Mouse (Mus musculus) gastrocnemius, adult 18-20 months (tissue): ENCODE data around the gene Tarsl2. TPM values are rescaled to one million over a fixed set of nuclear protein-coding genes. Genes with fewer than 3 reads are reported as not detected.

Experiments used
- DNase-seq: peaks from one replicate; pipeline ENCODE4 v3.0.0; 2021; ENCODE audit warnings: low spot score
- total RNA-seq, 2 experiments: library from RNA; stranded (reverse); gene quantifications; 2 replicates each; pipeline ENCODE4 v1.2.3; 2021

Tarsl2 gene
- total RNA-seq, 2 experiments from 2014 or later, result 60.7 to 62.2 TPM

DNA sequence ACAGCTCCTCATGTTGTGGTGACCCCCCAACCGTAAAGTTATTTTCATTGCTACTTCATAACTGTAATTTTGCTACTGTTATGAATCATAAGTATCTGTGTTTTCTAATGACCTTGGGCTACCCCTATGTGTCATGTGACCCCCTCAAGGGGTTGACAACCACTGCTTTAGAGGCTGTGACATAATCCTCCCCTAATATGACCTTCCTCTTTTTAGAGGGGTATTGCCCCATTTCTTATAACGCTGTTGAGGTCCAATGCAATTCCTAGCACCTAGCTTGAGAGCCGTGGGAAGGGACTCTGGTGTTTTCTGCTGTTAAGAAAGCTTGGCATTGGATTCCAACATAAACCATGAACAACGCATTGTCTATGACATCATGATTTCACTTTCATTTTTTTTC lies 6.0 kb downstream of the Tarsl2 start:
- no peak for DNase-seq

DNA sequence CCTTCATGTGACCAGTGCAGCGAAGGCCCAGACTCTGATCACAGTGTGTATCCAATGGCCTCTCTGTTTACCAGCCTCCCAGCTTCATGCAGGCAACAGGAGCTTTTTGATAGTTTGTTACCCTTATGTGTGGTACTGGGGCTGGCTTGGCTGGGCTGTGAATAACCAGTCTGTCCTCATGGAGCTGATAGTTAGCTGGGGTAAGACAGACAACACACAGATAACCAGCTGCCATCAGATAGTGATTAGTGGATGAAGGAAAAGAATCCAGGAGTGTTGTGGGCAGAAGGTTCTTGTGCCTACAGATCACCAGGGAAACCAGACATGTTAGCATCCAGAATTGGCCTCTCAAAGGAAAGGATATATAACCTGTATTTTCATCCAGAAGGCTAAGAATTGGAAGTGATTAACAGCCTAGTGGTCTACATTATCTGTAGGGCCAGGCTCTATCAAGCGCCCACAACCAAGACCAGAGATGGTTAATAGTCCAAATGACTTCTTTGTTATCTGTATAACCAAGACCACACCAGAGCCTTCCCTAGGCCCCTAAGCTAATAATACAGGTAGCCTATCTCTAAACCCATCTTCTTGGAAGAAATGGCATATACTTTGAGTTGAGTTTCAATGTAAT lies 12.9 kb downstream of the Tarsl2 start:
- DNase-seq, result no peak

DNA sequence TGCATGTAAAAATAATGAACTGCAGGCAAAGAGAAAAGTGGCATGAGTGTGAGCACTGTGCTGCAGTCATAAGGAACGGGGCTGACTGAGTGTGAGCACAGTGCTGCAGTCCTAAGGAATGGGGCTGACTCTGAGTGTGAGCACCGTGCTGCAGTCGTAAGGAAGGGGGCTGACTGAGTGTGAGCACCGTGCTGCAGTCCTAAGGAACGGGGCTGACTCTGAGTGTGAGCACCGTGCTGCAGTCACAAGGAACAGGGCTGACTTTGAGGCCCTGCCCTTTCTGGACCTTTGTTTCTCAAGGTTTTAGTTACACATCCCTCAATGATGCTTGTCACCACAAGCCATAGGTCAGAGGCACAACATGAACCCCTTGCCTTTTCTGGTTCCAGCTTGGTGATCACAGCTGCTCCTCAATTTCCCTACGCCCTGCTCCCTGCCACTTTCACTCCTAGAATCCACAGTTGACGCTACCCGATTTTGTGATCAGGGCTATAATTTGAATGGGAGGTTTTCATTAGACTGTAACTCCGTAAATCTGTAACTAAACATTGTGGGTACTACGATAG lies 18.6 kb downstream of the Tarsl2 start:
- no peak for DNase-seq

DNA sequence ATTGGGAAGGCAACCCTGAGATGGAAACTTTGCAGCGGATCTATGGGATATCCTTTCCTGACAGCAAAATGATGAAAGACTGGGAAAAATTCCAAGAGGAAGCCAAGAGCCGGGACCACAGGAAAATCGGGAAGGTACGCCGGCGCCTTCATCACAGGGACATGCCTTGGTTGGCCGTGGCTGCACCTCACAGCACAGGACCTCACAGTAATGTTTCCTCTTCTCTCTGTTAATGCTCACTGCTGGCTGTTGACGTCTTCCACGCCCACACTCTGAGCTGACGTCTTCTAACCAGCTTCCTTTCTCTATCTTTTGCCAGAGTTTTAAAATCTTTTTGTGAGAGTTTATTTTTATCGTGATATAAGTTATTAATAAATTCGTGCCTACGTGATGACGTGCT lies 19.2 kb downstream of the Tarsl2 start:
- no peak for DNase-seq

DNA sequence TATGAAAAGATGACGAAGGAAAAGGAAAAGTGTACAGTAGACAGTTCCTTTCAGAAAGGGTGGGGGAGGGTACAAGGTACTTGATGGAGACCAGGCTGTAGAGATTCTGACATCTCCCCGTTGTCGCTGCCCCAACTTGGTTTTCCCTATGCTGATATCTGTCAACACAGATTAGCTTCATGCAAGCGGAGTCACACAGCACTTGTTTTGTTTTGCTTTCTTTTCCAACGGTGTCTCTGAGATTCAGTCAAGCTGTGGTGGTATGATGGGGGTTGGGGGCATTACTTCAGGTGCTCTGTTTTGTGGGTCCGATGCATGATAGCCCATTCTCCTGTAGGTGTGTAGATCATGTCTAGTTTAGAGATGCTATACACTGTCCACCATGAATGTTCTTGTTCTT lies 22.8 kb downstream of the Tarsl2 start:
- DNase-seq, result no peak

DNA sequence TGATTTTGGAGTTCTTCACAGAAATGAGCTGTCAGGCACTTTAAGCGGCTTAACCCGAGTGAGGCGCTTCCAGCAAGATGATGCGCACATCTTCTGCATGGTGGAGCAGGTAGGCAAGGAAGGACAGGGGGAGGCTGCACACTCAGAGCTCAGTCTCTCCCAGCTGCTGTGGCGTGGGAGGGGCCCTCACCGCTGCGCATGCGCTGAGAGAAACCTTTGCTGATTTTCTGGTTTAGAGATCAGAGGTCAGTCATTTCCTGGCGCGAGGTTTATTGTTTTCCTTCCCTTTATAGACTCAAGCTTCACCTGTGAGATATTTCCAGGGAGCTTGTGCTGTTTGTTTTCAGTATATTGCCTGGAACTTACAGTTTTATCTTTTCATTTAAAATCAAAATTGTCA lies 33.4 kb downstream of the Tarsl2 start:
- no peak for DNase-seq

DNA sequence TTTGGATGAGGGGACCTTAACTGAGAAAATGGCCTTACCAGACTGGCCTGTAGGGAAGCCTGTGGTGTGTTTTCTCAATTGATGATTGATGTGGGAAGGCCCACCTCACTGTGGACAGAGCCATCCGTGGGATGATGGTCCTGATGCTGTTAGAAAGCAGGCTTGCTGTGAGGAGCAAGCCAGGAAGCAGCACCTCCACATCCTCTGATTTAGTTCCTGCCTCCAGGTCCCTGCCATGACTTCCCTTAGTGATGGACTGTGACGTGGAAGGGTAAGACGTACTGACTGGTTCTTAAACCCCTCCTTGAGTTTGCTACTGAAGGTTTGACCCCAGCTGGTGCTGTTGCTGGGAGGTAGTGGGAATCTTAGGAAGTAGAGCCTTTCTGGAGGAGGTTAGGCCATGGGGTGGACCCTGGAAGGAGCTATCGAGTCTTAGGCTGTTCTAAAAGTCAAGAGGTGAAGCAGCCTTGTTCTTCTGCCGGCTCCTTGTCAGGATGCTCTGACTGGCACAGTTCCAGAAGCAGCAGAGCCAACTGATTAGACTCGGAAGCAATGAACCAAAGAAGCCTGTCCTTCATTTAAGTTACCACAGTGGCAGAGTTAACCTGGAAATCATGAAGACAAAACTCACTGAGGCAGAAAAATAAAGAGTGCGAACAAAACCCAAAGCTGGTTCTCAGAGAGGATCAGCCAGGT lies 34.4 kb downstream of the Tarsl2 start:
- no peak for DNase-seq

DNA sequence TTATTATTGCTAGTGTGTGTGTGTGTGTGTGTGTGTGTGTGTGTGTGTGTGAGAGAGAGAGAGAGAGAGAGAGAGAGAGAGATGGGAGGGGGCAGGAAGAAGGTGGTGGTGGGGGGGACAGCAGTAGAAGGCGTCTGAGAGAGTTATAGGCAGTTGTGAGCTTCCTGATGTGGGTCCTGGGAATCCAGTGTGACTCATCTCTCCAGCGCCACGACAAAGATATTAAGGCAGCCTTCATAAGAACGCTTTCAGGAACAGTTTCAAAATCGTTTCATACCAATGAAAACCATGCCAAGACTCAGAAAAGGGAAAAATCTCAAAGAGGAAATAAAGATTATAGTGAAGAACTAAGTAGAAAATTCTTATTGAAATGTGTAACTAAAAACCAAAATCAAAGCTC lies 36.5 kb downstream of the Tarsl2 start:
- DNase-seq, result no peak

DNA sequence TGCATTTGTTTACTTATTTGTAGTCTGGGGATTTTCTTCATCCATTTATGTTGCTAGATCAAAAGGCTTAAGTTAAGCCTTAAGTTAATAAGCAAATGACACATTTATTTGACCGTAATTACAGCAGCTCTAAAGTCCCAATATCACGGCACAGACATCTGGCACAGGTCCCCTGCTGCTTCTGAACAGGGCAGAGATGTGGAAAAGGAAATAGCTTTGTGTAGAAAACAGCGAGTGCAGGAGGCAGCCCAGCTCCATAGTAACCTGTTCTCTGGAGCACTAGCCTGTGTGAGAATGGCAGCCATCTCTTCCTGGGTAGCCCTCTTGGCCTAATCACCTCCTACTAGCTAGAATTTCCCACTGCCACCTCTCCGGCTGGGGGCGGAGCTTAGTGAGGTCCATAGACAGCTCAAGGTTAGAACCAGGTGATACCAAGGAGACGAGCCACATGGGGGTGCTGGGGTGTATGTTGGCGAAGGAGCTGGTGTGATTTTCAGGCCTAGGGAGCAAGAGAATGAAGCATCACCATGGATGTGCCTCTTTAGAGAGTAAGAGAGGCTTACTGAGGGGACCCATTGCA lies 39.6 kb downstream of the Tarsl2 start:
- DNase-seq, result no peak

DNA sequence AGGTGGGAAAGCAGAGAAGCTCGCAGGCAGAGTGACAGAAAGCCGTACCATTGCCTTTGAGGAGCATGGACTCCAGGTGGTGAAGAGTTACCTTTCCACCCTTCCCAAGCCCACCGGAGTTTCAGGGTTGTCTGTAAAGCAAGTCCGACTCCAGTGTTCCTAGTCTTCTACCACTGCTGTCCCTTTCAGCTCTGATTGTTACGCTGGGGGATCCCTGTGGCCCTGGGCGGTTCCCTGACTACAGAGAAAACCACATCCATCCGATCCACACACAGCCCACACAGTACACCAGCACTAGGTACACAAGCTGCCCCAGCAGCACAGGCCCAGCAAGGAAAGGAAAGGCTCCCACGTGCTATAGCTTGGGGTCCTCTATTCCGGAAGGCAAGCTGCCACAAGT lies 42.0 kb downstream of the Tarsl2 start:
- no peak for DNase-seq

DNA sequence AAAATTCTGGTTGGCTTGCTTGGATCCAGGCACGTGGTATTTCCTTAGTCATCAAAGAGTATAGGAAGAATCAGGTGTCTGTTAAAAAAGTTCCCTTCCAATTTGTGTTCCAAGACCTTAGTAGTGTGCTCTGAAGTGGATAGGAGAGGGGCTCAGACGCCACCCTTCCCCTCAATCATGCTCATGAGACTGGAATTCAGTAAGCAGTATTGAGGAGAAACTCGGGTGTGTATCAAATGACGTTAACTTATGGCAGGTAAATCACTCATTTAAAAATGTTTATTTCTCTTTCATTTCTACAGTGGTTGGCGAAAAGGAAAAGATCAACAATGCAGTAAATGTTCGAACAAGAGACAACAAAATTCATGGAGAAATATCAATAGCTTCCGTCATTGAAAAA lies 46.2 kb downstream of the Tarsl2 start, which contains the start of gene Tm2d3:
TSS of gene Tm2d3 (plus strand) at position 301 of the 400 bp plus-strand sequence.
- DNase-seq, result no peak

DNA sequence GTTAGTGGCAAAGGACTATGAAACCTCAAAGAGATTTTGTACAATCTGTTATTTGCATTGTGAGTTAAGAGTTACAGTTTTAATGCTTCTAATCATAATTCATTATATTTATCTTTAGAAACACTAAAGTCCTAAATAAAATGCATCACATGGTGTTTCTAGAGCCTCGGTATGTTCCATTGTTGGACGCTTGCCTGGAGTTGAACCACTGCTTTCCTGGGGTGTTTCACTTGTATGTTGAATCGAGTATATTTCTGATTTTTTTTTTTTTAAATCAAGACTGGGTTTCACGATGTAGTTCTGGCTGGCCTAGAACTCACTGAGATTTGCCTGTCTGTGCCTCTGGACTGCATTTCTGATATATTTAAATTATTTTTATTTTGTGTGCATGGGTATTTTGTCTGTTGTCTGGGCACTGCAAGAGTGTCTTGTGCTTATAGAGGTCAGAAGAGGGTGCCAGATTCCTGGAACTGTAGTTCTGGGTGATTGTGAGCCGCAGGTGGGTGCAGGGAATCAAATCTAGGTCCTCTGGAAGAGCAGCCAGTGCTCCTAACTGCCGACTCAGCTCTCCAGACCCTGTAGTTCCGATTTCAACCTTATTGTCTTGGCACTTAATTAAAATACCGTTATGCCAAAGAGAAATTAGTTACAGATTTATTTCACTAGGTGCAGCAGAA lies 47.4 kb downstream of the Tarsl2 start:
- DNase-seq, result no peak

DNA sequence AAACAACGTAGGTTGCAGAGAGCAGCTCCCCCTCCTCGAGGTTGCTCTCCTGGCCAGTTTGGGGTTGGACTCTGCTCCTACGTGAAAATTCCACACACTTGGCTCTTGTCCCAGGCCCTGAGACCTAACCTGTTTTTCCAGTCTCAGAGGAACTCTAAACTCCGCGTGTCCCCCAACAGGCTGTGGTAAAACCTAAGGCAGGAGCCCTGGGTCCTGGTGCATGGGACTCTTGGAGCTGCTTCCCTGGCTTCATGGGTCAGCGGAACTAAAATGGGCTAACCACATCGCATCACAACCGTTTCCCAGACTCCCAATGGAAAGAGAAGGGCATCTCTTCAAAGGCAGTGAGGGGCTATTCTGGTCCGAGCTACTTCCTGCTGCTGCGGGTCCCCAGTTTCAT lies 48.2 kb downstream of the Tarsl2 start:
- no peak for DNase-seq

DNA sequence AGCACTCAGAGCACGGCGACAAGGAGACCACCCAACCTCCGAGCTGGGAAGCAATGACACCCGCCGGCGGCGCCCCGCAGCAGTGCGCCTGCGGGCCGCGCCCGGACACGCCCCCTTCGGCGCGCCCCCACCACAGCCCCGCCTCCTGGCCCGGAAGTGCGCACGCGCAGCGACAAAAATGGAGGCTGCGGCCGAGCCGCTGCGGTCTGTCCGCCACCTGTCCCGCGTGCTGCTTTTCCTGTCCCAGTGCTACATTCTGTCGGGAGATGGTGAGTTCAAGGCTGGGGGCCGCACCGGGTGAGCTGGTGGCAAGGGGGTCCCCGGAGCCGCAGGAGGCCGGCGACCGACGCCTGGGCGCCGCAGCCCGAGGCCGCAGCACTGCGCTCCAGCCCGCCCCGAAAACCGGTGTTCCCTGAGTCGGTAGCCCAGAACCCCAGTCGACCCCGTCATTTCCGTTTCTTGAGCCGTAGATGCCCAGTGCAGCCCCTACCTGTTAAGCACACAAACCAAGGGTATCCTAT lies 48.7 kb downstream of the Tarsl2 start:
- peak; percentile 88 for DNase-seq

DNA sequence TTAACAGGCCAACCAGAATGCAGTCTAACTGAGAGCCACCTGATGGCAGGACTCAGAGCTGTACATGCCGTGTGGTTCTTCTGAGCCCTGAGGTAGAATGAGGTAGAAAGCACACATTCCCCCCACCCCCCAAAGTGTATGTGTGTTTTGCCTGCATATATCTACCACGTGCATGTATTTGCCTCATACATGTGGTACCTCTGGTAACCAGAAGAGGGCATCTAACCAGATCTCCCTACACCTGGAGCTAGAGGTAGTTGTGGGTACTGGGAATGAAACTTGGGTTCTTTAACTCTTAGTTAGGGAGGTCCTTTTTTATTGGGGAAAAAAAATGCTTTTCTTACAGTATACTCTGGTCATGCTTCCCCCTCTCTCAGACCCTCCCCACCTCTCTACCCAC lies 51.8 kb downstream of the Tarsl2 start:
- no peak for DNase-seq

DNA sequence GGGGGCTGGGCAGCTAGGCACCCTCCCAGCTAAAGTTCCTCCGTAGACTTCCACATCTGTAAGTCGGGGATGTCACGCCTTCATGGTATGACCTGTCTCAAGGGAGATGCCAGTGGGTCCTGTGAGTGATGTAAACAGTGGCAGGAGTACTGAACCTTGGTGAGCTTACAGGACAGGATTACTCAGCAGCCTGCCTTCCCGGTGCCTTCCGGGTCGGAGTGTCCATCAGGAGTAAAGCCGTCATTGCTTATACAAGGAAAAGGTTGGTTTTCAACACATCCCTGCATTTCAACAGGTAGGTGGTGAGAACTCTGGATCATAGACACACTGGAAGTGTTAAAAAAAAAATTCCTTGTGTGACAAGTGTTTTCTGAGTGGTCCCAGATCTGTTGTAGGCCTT lies 57.4 kb downstream of the Tarsl2 start:
- no peak for DNase-seq

DNA sequence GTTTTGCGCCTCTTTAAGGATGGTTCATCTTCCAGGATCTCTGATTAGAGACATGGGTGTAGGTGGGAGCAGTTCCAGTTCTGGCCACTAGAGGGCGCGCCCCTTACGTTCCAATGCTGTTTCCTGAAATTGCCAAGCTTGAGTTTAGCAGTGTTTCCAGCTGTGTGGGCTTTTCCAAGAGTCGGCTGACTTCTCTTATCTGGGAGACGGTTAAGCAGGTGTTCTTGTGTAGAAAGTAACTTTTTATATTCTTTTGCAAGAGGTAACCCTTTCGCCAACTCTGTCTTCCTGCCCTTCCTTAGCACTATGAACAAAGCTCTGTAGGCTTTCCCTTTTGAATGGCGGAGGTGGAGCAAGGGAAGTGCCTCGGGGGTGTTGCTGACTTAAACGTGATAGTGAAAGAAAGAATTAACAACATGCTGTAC lies 60.1 kb downstream of the Tarsl2 start:
- DNase-seq, result peak; percentile 73

DNA sequence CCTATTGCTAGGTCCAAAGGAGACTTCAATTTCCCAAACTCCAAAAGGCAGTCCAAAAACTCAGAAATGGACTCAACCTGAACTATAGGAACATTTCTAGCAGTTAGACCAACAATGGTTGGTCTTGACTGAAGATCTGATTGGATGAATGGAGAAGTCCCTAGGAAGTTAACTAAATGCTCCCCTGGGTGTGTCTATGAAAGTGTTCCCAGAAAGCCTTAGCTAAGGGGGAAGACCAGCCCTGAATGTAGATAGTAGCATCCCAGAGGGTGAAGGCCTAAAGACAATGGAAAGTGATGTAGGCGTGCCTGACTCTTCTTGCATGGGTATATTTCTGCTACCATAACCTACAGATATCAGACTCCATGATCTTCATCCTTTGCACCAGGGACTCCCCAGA lies 63.8 kb downstream of the Tarsl2 start:
- DNase-seq, result no peak

DNA sequence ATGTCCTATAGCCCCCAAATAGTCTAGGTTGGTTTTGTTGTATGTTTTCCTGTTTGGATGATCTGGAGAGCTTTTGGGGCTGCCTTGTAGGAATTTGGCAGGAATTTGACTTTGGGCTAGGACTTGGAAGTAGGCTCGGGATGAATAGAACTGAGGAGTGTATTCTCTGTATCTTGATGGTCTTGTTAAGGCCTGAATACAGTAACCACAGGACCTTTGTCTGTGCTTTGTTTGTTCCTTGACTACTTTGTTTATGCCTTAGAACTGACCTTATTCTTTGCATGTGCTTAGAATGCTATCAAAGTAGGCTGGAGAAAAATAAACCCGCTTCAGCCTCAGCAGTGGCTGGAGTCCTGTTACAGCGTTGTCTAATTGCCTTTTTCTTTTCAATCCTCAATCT lies 65.6 kb downstream of the Tarsl2 start:
- no peak for DNase-seq

DNA sequence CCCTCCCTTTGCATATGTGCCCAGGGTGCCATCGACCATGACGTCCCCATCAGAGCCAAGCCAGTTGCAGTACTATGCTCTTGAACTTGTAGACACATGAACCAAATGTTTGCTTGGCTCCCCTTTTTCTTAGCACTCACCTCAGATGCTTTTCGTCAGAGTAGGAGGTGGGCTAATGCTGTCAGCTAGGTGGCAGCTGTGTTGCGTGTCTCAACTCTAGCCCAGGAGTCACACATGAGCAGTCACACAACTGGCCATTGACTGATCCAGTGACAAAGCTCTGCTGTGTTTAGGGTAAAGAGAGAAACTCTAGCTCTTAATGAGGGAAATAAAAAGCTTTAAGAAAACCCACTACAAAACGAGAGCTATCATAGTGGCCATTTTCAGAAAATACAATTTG lies 69.1 kb downstream of the Tarsl2 start:
- no peak for DNase-seq

DNA sequence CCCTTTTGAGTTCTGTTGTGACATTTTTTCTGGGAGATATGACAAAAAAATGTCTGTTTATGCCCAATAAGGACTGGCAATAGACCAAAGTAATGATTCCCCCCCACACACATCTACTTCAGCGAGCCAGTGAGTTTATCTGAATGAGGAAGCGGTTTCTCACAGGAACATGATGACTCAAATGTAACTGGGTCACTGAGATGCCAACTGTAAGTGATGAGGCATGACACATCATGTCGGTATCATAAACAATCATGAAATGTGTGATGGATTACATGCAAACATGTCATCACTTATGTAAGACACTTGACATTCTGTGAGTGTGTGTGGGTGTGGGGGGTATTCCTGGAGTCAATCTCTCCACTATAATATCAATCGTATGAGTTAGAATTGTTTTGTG lies 69.6 kb downstream of the Tarsl2 start:
- no peak for DNase-seq

DNA sequence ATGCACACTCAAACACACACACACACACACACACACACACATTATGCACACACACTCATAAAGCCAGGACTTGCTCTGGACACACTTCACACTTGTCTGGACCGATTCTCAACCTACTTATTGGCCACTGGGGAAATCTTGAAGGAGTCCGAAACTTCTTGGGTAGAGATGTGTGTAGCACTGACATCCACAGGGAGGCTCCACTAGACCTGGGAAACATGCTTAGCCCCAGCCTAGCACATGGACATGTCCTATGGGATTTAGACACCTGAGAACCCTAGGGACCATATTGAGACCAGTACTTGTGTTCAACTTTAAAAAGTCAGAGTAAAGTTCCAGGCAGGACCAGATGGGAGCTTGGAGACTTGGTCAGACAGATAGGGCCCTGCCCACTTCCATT lies 89.3 kb downstream of the Tarsl2 start:
- no peak for DNase-seq
